Mouse (Mus musculus): Measurements from ENCODE around the gene Nod1. TPM values are rescaled to one million over a fixed set of nuclear protein-coding genes. Genes with fewer than 3 reads are reported as not detected.

Nod1 gene
- 0.31 TPM for polyA plus RNA-seq (2014; fragmentation: Illumina TruSeq; extraction: RNeasy Lipid Tissue Mini Kit (QIAGEN cat#74804); ENCODE audit: low read depth, low replicate concordance)

DNA sequence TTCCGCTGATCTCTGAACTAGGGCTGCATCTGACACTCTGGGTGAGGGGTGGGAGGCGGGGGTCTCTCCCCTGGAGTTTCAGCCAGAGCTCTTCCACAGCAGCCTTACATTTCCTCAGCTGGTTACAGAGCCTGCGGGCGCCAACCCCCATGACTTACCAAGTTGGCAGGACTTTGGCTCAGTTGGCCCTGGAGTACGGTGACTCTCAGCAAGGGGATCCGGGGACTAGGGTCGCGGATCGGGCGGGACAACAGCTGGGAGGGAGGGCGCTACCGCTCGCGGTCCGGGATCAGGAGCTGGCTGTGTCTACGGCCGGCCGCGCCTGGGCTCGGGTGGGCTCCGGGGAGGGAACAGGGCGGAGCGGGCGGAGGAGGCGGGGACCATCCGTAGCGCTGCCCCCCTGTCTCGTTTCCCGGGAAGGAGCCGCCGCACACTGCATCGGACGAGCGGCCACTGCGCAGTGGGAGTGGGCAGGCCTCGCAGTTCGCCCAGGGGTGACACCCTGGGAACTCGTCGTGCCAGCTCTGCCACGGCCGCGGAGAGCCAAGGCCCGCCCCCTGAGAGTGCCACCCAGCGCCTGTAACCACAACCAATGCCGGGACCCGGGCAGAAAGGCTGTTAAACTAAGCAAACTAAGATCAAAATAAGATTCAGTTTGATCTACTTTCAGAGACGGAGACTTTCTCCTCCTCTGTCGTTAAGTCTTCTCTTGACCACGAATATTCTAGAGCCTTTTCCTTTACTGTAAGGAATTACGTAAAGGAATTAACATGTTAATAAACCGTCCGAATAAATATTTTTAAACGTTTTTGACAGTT, at the start of gene Nod1:
Nod1 (minus strand) TSS at position 502 of the 818 bp plus-strand sequence.

DNA sequence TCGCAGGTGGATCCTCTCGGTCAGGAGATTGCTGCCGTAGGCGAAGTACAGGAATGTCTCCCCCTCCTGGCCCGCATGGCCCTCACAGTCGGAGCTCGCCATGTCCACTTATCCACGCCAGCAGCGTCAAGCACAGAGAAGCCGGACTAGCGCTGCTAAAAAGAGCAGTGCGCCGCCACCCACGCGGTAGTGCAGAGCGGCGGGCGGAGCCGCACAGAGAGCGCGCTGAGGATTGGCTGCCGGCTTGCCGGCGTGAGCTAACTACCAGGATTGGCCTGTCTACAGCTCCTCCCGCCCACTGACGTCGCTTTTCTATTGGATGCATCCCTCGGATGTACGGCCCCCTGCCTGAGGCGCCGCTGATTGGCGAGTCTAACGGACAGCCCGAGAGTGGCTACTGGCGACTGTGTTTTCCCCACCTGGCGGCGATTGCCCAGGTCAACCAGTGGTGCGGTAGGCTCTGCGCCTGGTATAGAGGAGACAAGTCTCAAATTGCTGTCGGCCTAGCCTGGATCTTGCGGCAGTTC, 20.4 kb upstream of the Nod1 start, which contains the start of gene Ggct:
Ggct (minus strand) TSS at position 217 of the 527 bp plus-strand sequence.

Other genes with a start within 250 kb of the Nod1 start
- 89.5 TPM for gene Znrf2, start 155.7 kb downstream of the Nod1 start, polyA plus RNA-seq (2014; fragmentation: Illumina TruSeq; extraction: RNeasy Lipid Tissue Mini Kit (QIAGEN cat#74804); ENCODE audit: low read depth, low replicate concordance)
- gene Ggct, start 20.3 kb upstream of the Nod1 start, polyA plus RNA-seq (2014; fragmentation: Illumina TruSeq; extraction: RNeasy Lipid Tissue Mini Kit (QIAGEN cat#74804); ENCODE audit: low read depth, low replicate concordance): 59.3 TPM
- 47.3 TPM for gene Gars, start 65.4 kb upstream of the Nod1 start, polyA plus RNA-seq (2014; fragmentation: Illumina TruSeq; extraction: RNeasy Lipid Tissue Mini Kit (QIAGEN cat#74804); ENCODE audit: low read depth, low replicate concordance)
- not detected for gene Crhr2, start 160.4 kb upstream of the Nod1 start, polyA plus RNA-seq (2014; fragmentation: Illumina TruSeq; extraction: RNeasy Lipid Tissue Mini Kit (QIAGEN cat#74804); ENCODE audit: low read depth, low replicate concordance)
- not detected for gene Inmt, start 202.4 kb upstream of the Nod1 start, polyA plus RNA-seq (2014; fragmentation: Illumina TruSeq; extraction: RNeasy Lipid Tissue Mini Kit (QIAGEN cat#74804); ENCODE audit: low read depth, low replicate concordance)
- 33.0 TPM for gene Mindy4, start 230.8 kb upstream of the Nod1 start, polyA plus RNA-seq (2014; fragmentation: Illumina TruSeq; extraction: RNeasy Lipid Tissue Mini Kit (QIAGEN cat#74804); ENCODE audit: low read depth, low replicate concordance)